Mouse (Mus musculus) hindbrain, embryonic 16.5 days (tissue): ENCODE results near the gene Tnc. TPM values are rescaled to one million over a fixed set of nuclear protein-coding genes. Genes with fewer than 3 reads are reported as not detected.

ENCODE experiments used
- ATAC-seq: fragments of 200-750 bp; cut with Nextera tagmentation; 2 replicates; pipeline ENCODE4 v1.8.0; 2017; ENCODE audit warnings: moderate TSS enrichment, moderate library complexity
- H3K27ac ChIP-seq: fragments of 300-500 bp; sonication (generic); 2 replicates; pipeline ENCODE4 v1.5.1; 2014; ENCODE audit warnings: low read depth, mild to moderate bottlenecking, control low read depth, low read length, moderate library complexity
- H3K27me3 ChIP-seq: fragments of 300-500 bp; sonication (generic); replicated peaks from 2 replicates; pipeline ENCODE4 v1.6.1; 2014; ENCODE audit warnings: low read length; ENCODE audit not compliant: control insufficient read depth, insufficient read depth
- H3K36me3 ChIP-seq: fragments of 300-500 bp; sonication (generic); 2 replicates; pipeline ENCODE4 v1.6.1; 2014; ENCODE audit warnings: mild to moderate bottlenecking, low read length, moderate library complexity, mixed read lengths; ENCODE audit not compliant: control insufficient read depth, insufficient read depth
- H3K4me1 ChIP-seq: fragments of 300-500 bp; sonication (generic); 2 replicates; pipeline ENCODE4 v1.6.1; 2014; ENCODE audit warnings: low read depth, low read length; ENCODE audit not compliant: control insufficient read depth, insufficient read depth
- H3K4me2 ChIP-seq: fragments of 300-500 bp; sonication (generic); 2 replicates; pipeline ENCODE4 v1.6.1; 2014; ENCODE audit warnings: mild to moderate bottlenecking, low read length, control low read depth, moderate library complexity
- H3K4me3 ChIP-seq: fragments of 300-500 bp; sonication (generic); 2 replicates; pipeline ENCODE4 v1.5.1; 2014; ENCODE audit warnings: mild to moderate bottlenecking, low read length, control low read depth, moderate library complexity
- H3K9ac ChIP-seq: fragments of 300-500 bp; sonication (generic); 2 replicates; pipeline ENCODE4 v1.6.1; 2014; ENCODE audit warnings: low read depth, mild to moderate bottlenecking, control low read depth, low read length, moderate library complexity
- H3K9me3 ChIP-seq: fragments of 300-500 bp; sonication (generic); 2 replicates; pipeline ENCODE4 v1.6.1; 2014; ENCODE audit warnings: mild to moderate bottlenecking, low read length, moderate library complexity; ENCODE audit not compliant: control insufficient read depth
- WGBS: fragments of 180-500 bp; shearing (Covaris S2); extraction: QIAGEN DNeasy Blood & Tissue Kit; methylation state at CpG from one replicate; pipeline ENCODE4 v1.1.7; 2014; 5-methylcytosine and 5-hydroxymethylcytosine counted together
- polyA plus RNA-seq: library from polyadenylated mRNA; unstranded; fragments of >200 nt; fragmentation: Nextera tagmentation; extraction: Ambion mirVana; gene quantifications from 2 replicates; pipeline ENCODE4 v1.2.1, GENCODE M21; 2015

The Tnc gene
- polyA plus RNA-seq, 1 experiment from 2014 or later, result 53.3 TPM

DNA sequence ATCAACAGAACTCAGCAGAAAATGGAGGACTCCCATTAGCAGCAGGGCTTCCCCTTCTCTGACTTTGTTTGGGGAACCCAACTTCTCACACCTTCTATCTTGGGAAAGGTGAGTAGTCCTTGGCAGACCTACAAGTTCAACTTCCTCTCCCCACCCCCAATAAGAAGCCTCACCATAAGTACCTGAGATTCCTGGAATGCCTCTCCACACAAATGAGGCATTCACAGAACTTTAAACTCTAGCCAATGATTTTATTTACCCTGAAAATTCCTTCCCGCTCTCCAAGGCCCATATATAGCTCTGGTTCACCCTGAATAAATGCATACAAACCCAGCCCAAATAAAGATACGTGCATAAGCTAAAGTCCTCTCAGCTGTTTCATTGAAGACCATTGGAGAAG, 9.3 kb downstream of the Tnc start:
- no peaks in the 10 kb centered on the region for H3K27me3 ChIP-seq
- H3K27ac ChIP-seq, result no peak overlapping the region
- no peak overlapping the region for H3K4me2 ChIP-seq
- H3K9ac ChIP-seq, result no peak overlapping the region
- no peak overlapping the region for H3K4me3 ChIP-seq
- no peaks in the 10 kb centered on the region for H3K9me3 ChIP-seq
- ATAC-seq, result no peak
- WGBS, result 91% methylated on average over 2 of the region's 2 CpGs
- no peaks in the 10 kb centered on the region for H3K36me3 ChIP-seq
- no peaks in the 10 kb centered on the region for H3K4me1 ChIP-seq

DNA sequence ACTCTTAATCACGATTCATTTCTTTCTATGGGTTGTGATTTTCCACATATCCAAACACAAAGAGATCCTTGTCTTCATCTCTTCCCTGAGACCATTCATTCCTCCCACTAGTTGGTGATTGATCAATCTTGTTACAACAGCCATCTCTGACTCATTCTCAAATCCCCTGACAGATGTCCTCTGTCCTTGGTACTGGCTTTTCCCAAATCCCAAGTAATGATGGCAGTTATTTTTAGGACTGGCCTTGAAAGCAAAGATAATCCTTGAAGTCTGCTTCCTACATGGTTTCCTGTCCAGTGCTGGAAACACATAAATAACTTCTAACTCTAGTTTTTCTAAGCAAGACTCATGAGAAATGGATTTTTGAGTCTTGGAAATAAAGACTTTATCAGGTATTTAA, 12.1 kb downstream of the Tnc start:
- no peak overlapping the region for H3K4me2 ChIP-seq
- no peak overlapping the region for H3K4me3 ChIP-seq
- no peaks in the 10 kb centered on the region for H3K4me1 ChIP-seq
- H3K27ac ChIP-seq, result no peak overlapping the region
- no peaks in the 10 kb centered on the region for H3K9me3 ChIP-seq
- no peak for ATAC-seq
- H3K27me3 ChIP-seq, result no peaks in the 10 kb centered on the region
- no peaks in the 10 kb centered on the region for H3K36me3 ChIP-seq
- H3K9ac ChIP-seq, result no peak overlapping the region
- 91% methylated on average over 1 of the region's 1 CpGs for WGBS

DNA sequence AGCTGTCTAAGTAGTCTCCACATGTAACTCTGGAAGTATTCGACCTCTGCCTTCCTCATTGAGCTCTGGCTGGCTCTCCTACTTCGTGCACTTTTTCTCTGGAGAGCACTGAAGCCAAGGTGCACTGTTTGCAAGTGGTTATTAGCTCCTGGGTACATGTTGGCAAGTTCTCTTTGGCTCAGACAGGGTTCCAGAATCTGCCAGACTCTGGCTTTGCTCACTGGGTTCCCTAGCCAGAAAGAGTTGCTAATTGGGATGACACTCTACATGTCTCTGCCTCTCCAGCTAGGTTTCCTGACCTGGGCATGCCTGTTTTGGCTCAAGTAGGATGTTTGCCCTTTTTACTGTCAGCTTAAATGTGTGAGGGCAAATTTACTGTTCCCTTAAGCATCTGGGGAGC, 13.6 kb downstream of the Tnc start:
- no peak overlapping the region for H3K4me3 ChIP-seq
- no peaks in the 10 kb centered on the region for H3K36me3 ChIP-seq
- H3K4me2 ChIP-seq, result no peak overlapping the region
- ATAC-seq, result no peak
- WGBS, result 54% methylated on average over 2 of the region's 2 CpGs
- no peak overlapping the region for H3K27ac ChIP-seq
- no peaks in the 10 kb centered on the region for H3K4me1 ChIP-seq
- H3K9me3 ChIP-seq, result no peaks in the 10 kb centered on the region
- H3K9ac ChIP-seq, result no peak overlapping the region
- H3K27me3 ChIP-seq, result no peaks in the 10 kb centered on the region

DNA sequence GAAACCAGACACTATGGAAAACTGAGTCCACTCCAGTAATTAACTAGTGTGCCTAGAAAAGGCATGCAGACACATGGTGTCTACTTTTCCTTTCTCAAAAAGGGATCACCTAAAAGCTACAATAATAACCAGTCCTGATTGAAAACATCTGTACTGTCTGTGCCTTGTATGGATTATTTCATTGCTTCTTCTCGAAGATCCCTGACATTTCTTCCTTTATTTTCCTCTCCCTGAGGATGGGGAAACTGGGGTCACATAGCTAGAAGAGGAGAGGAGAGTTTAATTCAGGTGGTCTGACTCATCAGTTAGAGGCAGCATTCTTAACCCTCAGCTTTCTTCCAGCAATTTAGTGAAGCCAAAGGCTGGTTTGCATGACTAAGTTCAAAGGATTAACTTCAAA, 17.3 kb downstream of the Tnc start:
- no peak for ATAC-seq
- no peaks in the 10 kb centered on the region for H3K27me3 ChIP-seq

DNA sequence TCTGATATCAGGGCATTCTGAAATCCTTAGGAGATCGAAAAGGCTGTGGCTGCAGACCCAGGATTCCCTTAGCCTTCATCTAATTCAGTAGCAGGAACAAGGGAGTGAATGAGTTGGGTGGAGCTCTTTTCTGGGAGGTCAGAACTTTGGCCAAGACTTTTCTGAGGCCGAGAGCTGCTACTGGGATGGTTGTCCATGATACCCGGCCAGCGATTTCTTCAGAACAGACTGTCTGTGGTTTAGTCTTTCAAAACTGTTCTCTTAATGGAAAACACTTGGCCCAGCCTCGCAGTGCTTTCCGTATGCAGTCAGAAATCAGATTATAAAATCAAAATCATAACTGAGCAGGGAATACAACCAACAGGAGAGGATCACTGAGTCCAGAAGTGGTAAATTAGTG, 21.2 kb downstream of the Tnc start:
- H3K9ac ChIP-seq, result no peak overlapping the region
- no peak overlapping the region for H3K4me3 ChIP-seq
- H3K4me1 ChIP-seq, result no peaks in the 10 kb centered on the region
- no peak overlapping the region for H3K27ac ChIP-seq
- ATAC-seq, result no peak
- no peak overlapping the region for H3K4me2 ChIP-seq
- H3K27me3 ChIP-seq, result no peaks in the 10 kb centered on the region
- 85% methylated on average over 6 of the region's 6 CpGs for WGBS
- H3K9me3 ChIP-seq, result no peaks in the 10 kb centered on the region
- no peaks in the 10 kb centered on the region for H3K36me3 ChIP-seq

More for the DNA sequence above, 17.3 kb downstream of the Tnc start:
- Histone ChIP-seq H3K27ac (no peak overlapping the region), H3K4me1 (no peaks in the 10 kb centered on the region), H3K4me2 (no peak overlapping the region), H3K9me3 (no peaks in the 10 kb centered on the region), H3K36me3 (no peaks in the 10 kb centered on the region), H3K9ac (no peak overlapping the region), H3K4me3 (no peak overlapping the region)
- 86% methylated on average over 1 of the region's 1 CpGs for WGBS

DNA sequence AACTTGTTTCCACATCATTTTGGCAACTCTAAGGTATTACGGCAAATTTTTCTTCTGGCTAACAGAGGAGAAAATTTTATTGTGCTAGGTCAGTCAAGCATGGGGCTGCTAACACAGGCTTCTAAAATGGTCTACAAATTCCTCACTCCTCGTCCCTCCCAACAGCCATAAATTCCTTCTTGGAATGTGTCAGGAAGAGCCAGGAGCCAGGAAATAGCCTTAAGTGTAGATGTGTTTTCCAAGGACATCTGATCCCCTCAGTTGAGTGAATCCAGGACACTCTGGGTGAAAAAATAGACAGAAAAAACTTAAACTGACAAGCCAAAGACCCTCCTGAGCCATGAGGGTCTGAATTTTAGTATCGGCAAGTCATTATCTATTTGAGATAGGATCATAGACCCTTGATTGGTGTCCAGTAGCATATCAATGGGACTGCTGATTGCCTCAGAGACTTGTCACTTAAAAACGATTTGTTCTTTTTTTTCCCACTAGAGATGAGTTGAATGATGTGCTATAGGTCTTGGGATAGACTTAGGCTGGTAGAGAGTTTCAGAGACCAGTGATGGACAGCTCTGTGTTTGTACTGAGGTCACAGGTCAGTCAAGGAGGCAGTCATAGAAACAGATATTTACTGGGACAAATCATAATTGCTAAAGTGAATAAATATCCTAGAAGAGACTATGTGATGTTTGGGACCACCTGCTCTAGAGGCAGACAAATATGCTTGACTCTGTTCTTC, 22.6 kb downstream of the Tnc start:
- Histone ChIP-seq H3K4me2 (no peak overlapping the region), H3K36me3 (no peaks in the 10 kb centered on the region), H3K4me3 (no peak overlapping the region), H3K27ac (no peak overlapping the region), H3K9me3 (no peaks in the 10 kb centered on the region), H3K27me3 (no peaks in the 10 kb centered on the region), H3K9ac (no peak overlapping the region), H3K4me1 (no peaks in the 10 kb centered on the region)
- ATAC-seq, result no peak
- WGBS, result 52% methylated on average over 4 of the region's 4 CpGs

DNA sequence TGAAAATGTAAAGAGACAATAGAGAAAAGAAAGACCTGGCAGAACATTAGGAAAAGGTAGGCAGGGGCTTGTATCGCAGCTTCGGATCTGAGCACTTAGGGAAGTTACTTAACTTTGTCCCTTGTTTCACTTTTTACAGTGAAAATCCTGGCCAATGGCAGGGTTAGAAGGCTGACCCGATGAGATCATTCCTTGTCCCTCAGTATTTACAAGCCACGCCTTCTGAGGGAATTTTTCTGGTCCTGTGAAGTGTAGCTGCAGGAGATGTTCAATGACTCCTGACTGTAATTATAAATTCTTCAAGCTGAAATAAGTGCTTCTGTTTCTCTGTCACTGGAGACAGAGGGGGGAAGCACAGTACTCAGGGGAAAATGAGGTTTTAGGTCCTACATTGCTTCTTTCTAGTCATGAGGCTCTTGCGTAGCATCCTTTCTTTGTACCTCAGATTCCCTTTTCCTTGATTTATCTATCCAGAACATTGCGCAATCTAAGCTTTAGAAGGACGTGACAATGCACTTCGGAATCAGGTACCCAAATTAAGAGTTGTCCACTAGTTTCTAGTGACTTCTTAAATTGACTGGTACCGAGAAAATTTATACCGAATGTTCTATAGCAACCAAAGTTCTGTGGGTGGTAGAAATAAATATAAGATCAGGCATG, 25.8 kb downstream of the Tnc start:
- Histone ChIP-seq H3K36me3 (no peaks in the 10 kb centered on the region), H3K4me1 (no peaks in the 10 kb centered on the region), H3K4me2 (no peak overlapping the region), H3K27me3 (no peaks in the 10 kb centered on the region), H3K27ac (no peak overlapping the region), H3K4me3 (no peak overlapping the region), H3K9me3 (no peaks in the 10 kb centered on the region), H3K9ac (no peak overlapping the region)
- WGBS, result 92% methylated on average over 10 of the region's 10 CpGs
- ATAC-seq, result no peak

DNA sequence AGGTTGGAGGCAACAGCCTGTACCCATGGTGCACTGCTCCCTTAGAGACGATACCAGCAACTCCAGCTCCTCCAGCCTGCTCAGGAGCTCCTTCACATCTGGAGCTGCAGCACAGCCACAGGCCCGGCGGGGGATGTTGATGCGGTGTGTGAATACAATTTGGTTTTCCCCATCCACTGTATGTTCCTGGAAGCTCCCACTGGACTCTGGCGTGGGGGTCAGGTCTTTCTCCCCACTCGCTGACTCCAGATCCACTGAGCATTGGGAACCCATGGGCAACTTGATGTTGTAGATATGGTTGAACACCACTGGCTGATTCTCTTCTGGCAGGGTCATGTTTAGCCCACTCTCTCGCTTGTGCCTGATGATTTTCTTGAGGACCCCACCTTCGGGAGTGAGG, 26.7 kb downstream of the Tnc start:
- Histone ChIP-seq H3K9ac (no peak overlapping the region), H3K4me1 (no peaks in the 10 kb centered on the region), H3K27ac (no peak overlapping the region), H3K27me3 (no peaks in the 10 kb centered on the region), H3K9me3 (no peaks in the 10 kb centered on the region), H3K4me3 (no peak overlapping the region), H3K36me3 (no peaks in the 10 kb centered on the region), H3K4me2 (no peak overlapping the region)
- WGBS, result 88% methylated on average over 8 of the region's 8 CpGs
- no peak for ATAC-seq

DNA sequence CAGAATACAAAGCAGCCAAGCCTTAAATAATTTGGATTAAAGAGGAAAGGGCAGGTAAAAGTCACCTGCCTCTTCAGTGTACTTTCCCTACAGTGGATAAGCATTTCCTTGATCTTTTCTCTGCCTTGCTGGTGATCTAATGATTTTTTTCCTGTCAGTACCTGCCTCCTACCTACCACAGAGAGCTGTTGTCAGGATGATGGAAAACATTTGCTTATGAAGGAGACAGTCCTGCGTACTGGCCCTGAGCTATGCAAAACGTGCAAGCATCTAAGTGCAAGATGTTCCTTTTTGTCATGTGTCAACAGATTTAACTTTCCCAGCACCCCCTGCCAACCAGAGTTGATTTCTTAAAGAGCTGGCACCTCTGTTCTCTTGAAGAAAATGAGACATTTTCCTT, 35.5 kb downstream of the Tnc start:
- 0 out of 2 replicates have a peak, but pooled peaks have one; percentile 37 for ATAC-seq
- no peaks in the 10 kb centered on the region for H3K27me3 ChIP-seq
- H3K9ac ChIP-seq, result no peak overlapping the region
- no peak overlapping the region for H3K4me3 ChIP-seq
- H3K36me3 ChIP-seq, result 0 out of 2 replicates have a peak, but pooled peaks cover under 1% of the 10 kb centered on the region
- H3K4me1 ChIP-seq, result no peaks in the 10 kb centered on the region
- no peak overlapping the region for H3K4me2 ChIP-seq
- WGBS, result 52% methylated on average over 2 of the region's 2 CpGs
- no peaks in the 10 kb centered on the region for H3K9me3 ChIP-seq
- no peak overlapping the region for H3K27ac ChIP-seq
